Mouse (Mus musculus): ENCODE measurements around the gene Nckipsd.

- TF ChIP-seq CTCF (IDR thresholded peaks at IDR 0.05; ENCODE audit: control insufficient read depth, insufficient read depth, insufficient replicate concordance, low read depth, low read length), result no peak
- TF ChIP-seq POLR2A (IDR thresholded peaks at IDR 0.05; ENCODE audit: control insufficient read depth, low read depth, low read length), result no peak
These were observed 19.7 kb downstream of the Nckipsd start for GRCm38 (mm10) chr9:108827906-108828305.

Measured in testis, adult 2 months (tissue).